Mouse (Mus musculus): ENCODE data around the gene Hes6. TPM values are rescaled to one million over a fixed set of nuclear protein-coding genes. Genes with fewer than 3 reads are reported as not detected.

The Hes6 gene
- polyA plus RNA-seq, 1 experiment from 2014 or later: 84.4 TPM

GRCm38 (mm10) chr1:91369408-91369807 is 44.4 kb downstream of the Hes6 start:
- Histone ChIP-seq H3K9me3 (ENCODE audit: control insufficient read depth, low read length) (peaks cover 3% of the 10 kb centered on the region; the same call in 1 of the 2 replicates), H3K27me3 (replicated peaks; ENCODE audit: control insufficient read depth, insufficient read depth, low read length) (0 out of 2 replicates have a peak, but pooled peaks cover 3% of the 10 kb centered on the region), H3K4me1 (replicated peaks; ENCODE audit: control insufficient read depth, insufficient read depth, low read length) (peaks cover 7% of the 10 kb centered on the region), H3K4me2 (ENCODE audit: low read length) (no peak overlapping the region), H3K9ac (ENCODE audit: low read length) (no peak overlapping the region), H3K36me3 (ENCODE audit: control insufficient read depth, insufficient read depth, low read length) (peaks cover 46% of the 10 kb centered on the region), H3K4me3 (ENCODE audit: low read depth, low read length) (no peak overlapping the region), H3K27ac (ENCODE audit: low read depth) (peak overlapping the region; percentile 45; the same call in 1 of the 2 replicates)
- ATAC-seq (replicated peaks; ENCODE audit: low FRiP score, low TSS enrichment, low read depth) (peak; percentile 51), DNase-seq (ENCODE audit: low spot score) (no peak)
- WGBS: 52% methylated on average over 4 of the region's 4 CpGs

- no peak overlapping the region for H3K27ac ChIP-seq (ENCODE audit: low read depth)
- DNase-seq (ENCODE audit: low spot score): peak; percentile 61
- no peak for ATAC-seq (replicated peaks; ENCODE audit: low FRiP score, low TSS enrichment, low read depth)
- 0 out of 2 replicates have a peak, but pooled peaks cover 3% of the 10 kb centered on the region for H3K27me3 ChIP-seq (replicated peaks; ENCODE audit: control insufficient read depth, insufficient read depth, low read length)
- peaks cover 25% of the 10 kb centered on the region for H3K36me3 ChIP-seq (ENCODE audit: control insufficient read depth, insufficient read depth, low read length)
- H3K9ac ChIP-seq (ENCODE audit: low read length): no peak overlapping the region
- H3K4me3 ChIP-seq (ENCODE audit: low read depth, low read length): no peak overlapping the region
- H3K4me1 ChIP-seq (replicated peaks; ENCODE audit: control insufficient read depth, insufficient read depth, low read length): peaks cover 7% of the 10 kb centered on the region
- peaks cover 6% of the 10 kb centered on the region; the same call in 1 of the 2 replicates for H3K9me3 ChIP-seq (ENCODE audit: control insufficient read depth, low read length)
- WGBS: 96% methylated on average over 3 of the region's 3 CpGs
- H3K4me2 ChIP-seq (ENCODE audit: low read length): peak overlapping the region; percentile 90
Measured at GRCm38 (mm10) chr1:91367295-91367694, 46.5 kb downstream of the Hes6 start.

- peaks cover 7% of the 10 kb centered on the region for H3K4me1 ChIP-seq (replicated peaks; ENCODE audit: control insufficient read depth, insufficient read depth, low read length)
- peak within 1 kb of the TSS; percentile 46 for H3K4me3 ChIP-seq (ENCODE audit: low read depth, low read length)
- peak within 1 kb of the TSS; percentile 60 for H3K9ac ChIP-seq (ENCODE audit: low read length)
- H3K9me3 ChIP-seq (ENCODE audit: control insufficient read depth, low read length): peaks cover 6% of the 10 kb centered on the region; the same call in 1 of the 2 replicates
- peaks cover 16% of the 10 kb centered on the region for H3K36me3 ChIP-seq (ENCODE audit: control insufficient read depth, insufficient read depth, low read length)
- ATAC-seq (replicated peaks; ENCODE audit: low FRiP score, low TSS enrichment, low read depth): peak; percentile 64
- DNase-seq (ENCODE audit: low spot score): peak; percentile 86
- H3K27me3 ChIP-seq (replicated peaks; ENCODE audit: control insufficient read depth, insufficient read depth, low read length): 0 out of 2 replicates have a peak, but pooled peaks cover 3% of the 10 kb centered on the region
- H3K27ac ChIP-seq (ENCODE audit: low read depth): peak within 1 kb of the TSS; percentile 51; the same call in 1 of the 2 replicates
- H3K4me2 ChIP-seq (ENCODE audit: low read length): peak within 1 kb of the TSS; percentile 90
- WGBS: 1% methylated on average over 57 of the region's 68 CpGs
Measured at GRCm38 (mm10) chr1:91366215-91367108, 47.4 kb downstream of the Hes6 start, which contains the start of gene Erfe. TSS of gene Erfe (plus strand) at chr1:91366430.

GRCm38 (mm10) chr1:91365816-91366214 is 48.0 kb downstream of the Hes6 start:
- Histone ChIP-seq H3K36me3 (ENCODE audit: control insufficient read depth, insufficient read depth, low read length) (peaks cover 10% of the 10 kb centered on the region; the same call in 1 of the 2 replicates), H3K4me1 (replicated peaks; ENCODE audit: control insufficient read depth, insufficient read depth, low read length) (peaks cover 7% of the 10 kb centered on the region), H3K27ac (ENCODE audit: low read depth) (no peak overlapping the region), H3K4me3 (ENCODE audit: low read depth, low read length) (peak overlapping the region; percentile 46), H3K27me3 (replicated peaks; ENCODE audit: control insufficient read depth, insufficient read depth, low read length) (0 out of 2 replicates have a peak, but pooled peaks cover 3% of the 10 kb centered on the region), H3K4me2 (ENCODE audit: low read length) (peak overlapping the region; percentile 90), H3K9ac (ENCODE audit: low read length) (peak overlapping the region; percentile 60; the same call in 1 of the 2 replicates), H3K9me3 (ENCODE audit: control insufficient read depth, low read length) (peaks cover 6% of the 10 kb centered on the region; the same call in 1 of the 2 replicates)
- 24% methylated on average over 8 of the region's 8 CpGs for WGBS
- DNase-seq (ENCODE audit: low spot score) (peak; percentile 54), ATAC-seq (replicated peaks; ENCODE audit: low FRiP score, low TSS enrichment, low read depth) (peak; percentile 12; the same call in 1 of the 2 replicates)

- Histone ChIP-seq H3K4me2 (ENCODE audit: low read length) (no peak overlapping the region), H3K9ac (ENCODE audit: low read length) (no peak overlapping the region), H3K4me1 (replicated peaks; ENCODE audit: control insufficient read depth, insufficient read depth, low read length) (peaks cover 7% of the 10 kb centered on the region), H3K27ac (ENCODE audit: low read depth) (no peak overlapping the region), H3K36me3 (ENCODE audit: control insufficient read depth, insufficient read depth, low read length) (0 out of 2 replicates have a peak, but pooled peaks cover 3% of the 10 kb centered on the region), H3K4me3 (ENCODE audit: low read depth, low read length) (no peak overlapping the region), H3K27me3 (replicated peaks; ENCODE audit: control insufficient read depth, insufficient read depth, low read length) (0 out of 2 replicates have a peak, but pooled peaks cover 3% of the 10 kb centered on the region), H3K9me3 (ENCODE audit: control insufficient read depth, low read length) (peaks cover 6% of the 10 kb centered on the region; the same call in 1 of the 2 replicates)
- 94% methylated on average over 16 of the region's 16 CpGs for WGBS
- DNase-seq (ENCODE audit: low spot score) (no peak), ATAC-seq (replicated peaks; ENCODE audit: low FRiP score, low TSS enrichment, low read depth) (no peak)
Measured at GRCm38 (mm10) chr1:91364822-91365644, 48.8 kb downstream of the Hes6 start.

GRCm38 (mm10) chr1:91362113-91362512 is 51.7 kb downstream of the Hes6 start:
- Histone ChIP-seq H3K36me3 (ENCODE audit: control insufficient read depth, insufficient read depth, low read length) (no peaks in the 10 kb centered on the region), H3K9me3 (ENCODE audit: control insufficient read depth, low read length) (peaks cover 6% of the 10 kb centered on the region; the same call in 1 of the 2 replicates), H3K9ac (ENCODE audit: low read length) (no peak overlapping the region), H3K4me2 (ENCODE audit: low read length) (no peak overlapping the region), H3K4me1 (replicated peaks; ENCODE audit: control insufficient read depth, insufficient read depth, low read length) (no peaks in the 10 kb centered on the region; the same call in 1 of the 2 replicates), H3K27ac (ENCODE audit: low read depth) (no peak overlapping the region), H3K4me3 (ENCODE audit: low read depth, low read length) (no peak overlapping the region), H3K27me3 (replicated peaks; ENCODE audit: control insufficient read depth, insufficient read depth, low read length) (0 out of 2 replicates have a peak, but pooled peaks cover 3% of the 10 kb centered on the region)
- DNase-seq (ENCODE audit: low spot score) (no peak), ATAC-seq (replicated peaks; ENCODE audit: low FRiP score, low TSS enrichment, low read depth) (no peak)
- WGBS: 75% methylated on average over 5 of the region's 5 CpGs

Measured in intestine, embryonic 14.5 days (tissue).